Mouse (Mus musculus): Measurements from ENCODE around the gene Reps2. TPM values are rescaled to one million over a fixed set of nuclear protein-coding genes. Genes with fewer than 3 reads are reported as not detected.

The Reps2 gene
- polyA plus RNA-seq, 1 experiment from 2014 or later, result 0.66 TPM

DNA sequence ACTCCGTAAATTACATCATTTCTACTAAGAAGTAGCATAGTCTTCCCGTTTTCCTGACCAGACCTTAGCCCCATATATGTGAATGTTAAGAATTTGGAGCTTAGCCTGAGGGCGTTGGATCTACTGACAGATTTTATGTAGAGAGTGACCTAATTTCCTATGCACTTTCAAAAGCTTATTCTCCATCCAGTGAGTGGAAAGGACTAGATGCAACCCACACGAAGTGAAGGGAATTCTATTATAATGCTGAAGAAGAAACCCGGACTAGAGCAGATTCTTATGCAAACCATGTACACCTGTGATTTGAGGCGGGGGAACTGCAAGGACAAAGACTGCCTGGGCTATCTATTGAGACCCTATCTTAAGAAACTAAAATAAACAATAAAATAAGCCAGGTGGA lies 195.5 kb downstream of the Reps2 start:
- Histone ChIP-seq H3K9ac (ENCODE audit: low read length) (no peak overlapping the region), H3K27ac (ENCODE audit: low read depth) (no peak overlapping the region), H3K4me3 (ENCODE audit: low read depth, low read length) (no peak overlapping the region), H3K4me1 (replicated peaks; ENCODE audit: control insufficient read depth, insufficient read depth, low read length) (no peaks in the 10 kb centered on the region), H3K36me3 (ENCODE audit: control insufficient read depth, insufficient read depth, low read length) (no peaks in the 10 kb centered on the region), H3K4me2 (ENCODE audit: low read length) (no peak overlapping the region), H3K27me3 (replicated peaks; ENCODE audit: control insufficient read depth, insufficient read depth, low read length) (peaks cover 4% of the 10 kb centered on the region; the same call in 1 of the 2 replicates), H3K9me3 (ENCODE audit: control insufficient read depth, low read length) (no peaks in the 10 kb centered on the region)
- DNase-seq (ENCODE audit: low spot score) (no peak), ATAC-seq (replicated peaks; ENCODE audit: low FRiP score, low TSS enrichment, low read depth) (no peak)
- WGBS, result 70% methylated on average over 6 of the region's 6 CpGs

DNA sequence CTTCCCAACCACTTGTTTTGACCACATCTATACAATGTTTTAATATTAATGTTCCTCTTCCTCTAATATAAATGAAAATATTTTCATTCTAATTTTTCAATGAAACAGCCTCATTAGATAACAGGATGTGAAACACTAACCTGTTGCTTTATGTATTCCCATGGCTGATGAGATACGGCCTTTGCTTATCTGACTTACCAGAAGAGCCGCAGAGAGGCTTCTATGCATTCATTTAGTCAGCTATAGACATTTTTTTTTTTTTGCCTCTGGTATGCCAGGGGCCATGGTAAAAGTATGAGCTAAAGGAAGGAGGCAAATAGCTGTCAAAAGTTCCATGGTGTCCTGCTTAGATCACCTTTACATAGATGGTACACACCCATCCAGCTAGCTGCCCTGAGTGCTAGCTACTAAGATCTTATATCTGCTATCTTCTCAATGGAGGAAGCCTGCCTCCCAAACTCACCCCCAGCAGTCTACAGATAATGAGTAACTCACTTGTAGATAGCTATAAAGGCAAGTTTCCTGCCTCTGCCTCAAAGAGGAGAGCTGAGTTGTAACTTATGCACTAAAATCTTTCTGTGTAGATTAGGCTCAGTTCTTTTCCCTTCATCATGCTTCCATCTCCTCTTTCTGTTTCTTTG lies 196.7 kb downstream of the Reps2 start:
- WGBS, result 90% methylated on average over 2 of the region's 2 CpGs
- no peaks in the 10 kb centered on the region for H3K9me3 ChIP-seq (ENCODE audit: control insufficient read depth, low read length)
- no peak overlapping the region for H3K4me3 ChIP-seq (ENCODE audit: low read depth, low read length)
- no peaks in the 10 kb centered on the region for H3K36me3 ChIP-seq (ENCODE audit: control insufficient read depth, insufficient read depth, low read length)
- H3K9ac ChIP-seq (ENCODE audit: low read length), result no peak overlapping the region
- no peak for DNase-seq (ENCODE audit: low spot score)
- H3K4me2 ChIP-seq (ENCODE audit: low read length), result no peak overlapping the region
- no peak overlapping the region for H3K27ac ChIP-seq (ENCODE audit: low read depth)
- H3K4me1 ChIP-seq (replicated peaks; ENCODE audit: control insufficient read depth, insufficient read depth, low read length), result no peaks in the 10 kb centered on the region
- peaks cover 8% of the 10 kb centered on the region; the same call in 1 of the 2 replicates for H3K27me3 ChIP-seq (replicated peaks; ENCODE audit: control insufficient read depth, insufficient read depth, low read length)
- ATAC-seq (replicated peaks; ENCODE audit: low FRiP score, low TSS enrichment, low read depth), result no peak

- Histone ChIP-seq H3K4me2 (ENCODE audit: low read length) (no peak overlapping the region), H3K36me3 (ENCODE audit: control insufficient read depth, insufficient read depth, low read length) (no peaks in the 10 kb centered on the region), H3K4me3 (ENCODE audit: low read depth, low read length) (no peak overlapping the region), H3K27ac (ENCODE audit: low read depth) (no peak overlapping the region), H3K9ac (ENCODE audit: low read length) (no peak overlapping the region), H3K27me3 (replicated peaks; ENCODE audit: control insufficient read depth, insufficient read depth, low read length) (peaks cover 8% of the 10 kb centered on the region; the same call in 1 of the 2 replicates), H3K9me3 (ENCODE audit: control insufficient read depth, low read length) (no peaks in the 10 kb centered on the region), H3K4me1 (replicated peaks; ENCODE audit: control insufficient read depth, insufficient read depth, low read length) (no peaks in the 10 kb centered on the region)
- no peak for ATAC-seq (replicated peaks; ENCODE audit: low FRiP score, low TSS enrichment, low read depth)
- DNase-seq (ENCODE audit: low spot score), result no peak
- WGBS, result 67% methylated on average over 1 of the region's 1 CpGs
Observed at GRCm38 (mm10) chrX:162443387-162443786, 200.1 kb downstream of the Reps2 start.

DNA sequence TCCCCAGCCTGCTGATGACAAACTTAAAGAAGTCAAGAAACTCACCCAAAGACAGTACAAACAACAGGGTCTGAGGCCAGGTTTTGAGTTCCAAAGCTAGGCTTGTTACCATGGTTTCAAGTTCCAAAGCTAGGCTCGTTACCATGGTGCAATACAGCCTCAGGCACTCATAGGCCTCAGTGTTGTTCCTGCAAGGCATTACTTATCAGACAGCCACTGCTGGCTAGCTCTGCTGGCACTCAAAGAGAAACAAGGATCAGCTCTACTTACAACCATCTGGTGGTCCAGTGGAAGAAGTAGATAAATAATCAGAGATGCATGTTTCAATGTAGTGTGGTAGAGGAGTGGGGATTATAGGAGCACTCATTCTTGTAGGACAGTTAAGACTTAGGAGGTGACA lies 200.5 kb downstream of the Reps2 start:
- no peak overlapping the region for H3K27ac ChIP-seq (ENCODE audit: low read depth)
- no peak overlapping the region for H3K4me3 ChIP-seq (ENCODE audit: low read depth, low read length)
- peaks cover 8% of the 10 kb centered on the region; the same call in 1 of the 2 replicates for H3K27me3 ChIP-seq (replicated peaks; ENCODE audit: control insufficient read depth, insufficient read depth, low read length)
- H3K36me3 ChIP-seq (ENCODE audit: control insufficient read depth, insufficient read depth, low read length), result no peaks in the 10 kb centered on the region
- 42% methylated on average over 1 of the region's 1 CpGs for WGBS
- no peaks in the 10 kb centered on the region for H3K4me1 ChIP-seq (replicated peaks; ENCODE audit: control insufficient read depth, insufficient read depth, low read length)
- ATAC-seq (replicated peaks; ENCODE audit: low FRiP score, low TSS enrichment, low read depth) (no peak), DNase-seq (ENCODE audit: low spot score) (no peak)
- H3K9me3 ChIP-seq (ENCODE audit: control insufficient read depth, low read length), result no peaks in the 10 kb centered on the region
- H3K4me2 ChIP-seq (ENCODE audit: low read length), result no peak overlapping the region
- no peak overlapping the region for H3K9ac ChIP-seq (ENCODE audit: low read length)

DNA sequence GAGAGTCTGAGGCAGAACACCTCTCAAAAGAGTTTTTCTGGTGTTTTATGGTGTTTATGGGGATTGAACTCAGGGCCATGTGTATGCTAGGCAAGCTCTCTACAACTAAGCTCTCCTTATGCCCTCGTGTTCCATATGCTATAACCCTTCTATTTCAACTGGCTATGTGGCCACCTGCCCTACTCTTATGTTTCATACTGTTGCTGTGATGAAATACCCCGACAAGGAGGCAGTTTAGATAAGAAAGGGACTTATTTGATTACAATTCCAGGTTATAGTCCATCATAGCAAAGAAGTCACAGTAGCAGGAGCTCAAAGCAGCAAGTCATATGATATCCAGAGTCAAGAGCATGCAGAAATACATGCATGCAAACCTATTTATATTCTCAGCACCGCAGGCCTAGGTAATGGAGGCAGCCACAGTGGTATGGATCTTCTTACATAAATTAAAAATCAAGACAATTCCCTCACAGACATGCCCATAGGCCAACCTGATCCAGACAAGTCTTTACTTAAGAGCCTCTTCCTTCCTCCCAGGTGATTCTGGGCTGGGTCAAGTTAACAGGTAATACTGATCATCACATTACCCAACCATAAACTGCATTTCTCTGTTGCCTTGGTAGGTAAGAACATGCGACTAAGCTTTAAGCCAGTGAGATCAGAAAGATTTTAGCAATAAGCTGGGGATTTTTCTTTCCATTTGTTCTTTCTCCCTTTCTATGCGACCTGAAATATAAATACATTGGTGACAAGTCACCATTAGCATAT lies 210.5 kb downstream of the Reps2 start:
- H3K4me2 ChIP-seq (ENCODE audit: low read length), result no peak overlapping the region
- H3K27ac ChIP-seq (ENCODE audit: low read depth), result no peak overlapping the region
- no peak overlapping the region for H3K9ac ChIP-seq (ENCODE audit: low read length)
- H3K36me3 ChIP-seq (ENCODE audit: control insufficient read depth, insufficient read depth, low read length), result no peaks in the 10 kb centered on the region
- H3K4me1 ChIP-seq (replicated peaks; ENCODE audit: control insufficient read depth, insufficient read depth, low read length), result no peaks in the 10 kb centered on the region
- DNase-seq (ENCODE audit: low spot score), result no peak
- H3K9me3 ChIP-seq (ENCODE audit: control insufficient read depth, low read length), result no peaks in the 10 kb centered on the region
- peaks cover 6% of the 10 kb centered on the region; the same call in 1 of the 2 replicates for H3K27me3 ChIP-seq (replicated peaks; ENCODE audit: control insufficient read depth, insufficient read depth, low read length)
- ATAC-seq (replicated peaks; ENCODE audit: low FRiP score, low TSS enrichment, low read depth), result no peak
- H3K4me3 ChIP-seq (ENCODE audit: low read depth, low read length), result no peak overlapping the region
- WGBS, result 64% methylated on average over 5 of the region's 5 CpGs

GRCm38 (mm10) chrX:162427698-162428097 lies 215.8 kb downstream of the Reps2 start:
- ATAC-seq (replicated peaks; ENCODE audit: low FRiP score, low TSS enrichment, low read depth), result no peak
- Histone ChIP-seq H3K36me3 (ENCODE audit: control insufficient read depth, insufficient read depth, low read length) (no peaks in the 10 kb centered on the region), H3K27me3 (replicated peaks; ENCODE audit: control insufficient read depth, insufficient read depth, low read length) (peaks cover 6% of the 10 kb centered on the region; the same call in 1 of the 2 replicates), H3K9me3 (ENCODE audit: control insufficient read depth, low read length) (no peaks in the 10 kb centered on the region), H3K4me1 (replicated peaks; ENCODE audit: control insufficient read depth, insufficient read depth, low read length) (no peaks in the 10 kb centered on the region), H3K4me2 (ENCODE audit: low read length) (no peak overlapping the region), H3K9ac (ENCODE audit: low read length) (no peak overlapping the region), H3K4me3 (ENCODE audit: low read depth, low read length) (no peak overlapping the region), H3K27ac (ENCODE audit: low read depth) (no peak overlapping the region)
- WGBS, result 58% methylated on average over 2 of the region's 3 CpGs
- DNase-seq (ENCODE audit: low spot score), result no peak

DNA sequence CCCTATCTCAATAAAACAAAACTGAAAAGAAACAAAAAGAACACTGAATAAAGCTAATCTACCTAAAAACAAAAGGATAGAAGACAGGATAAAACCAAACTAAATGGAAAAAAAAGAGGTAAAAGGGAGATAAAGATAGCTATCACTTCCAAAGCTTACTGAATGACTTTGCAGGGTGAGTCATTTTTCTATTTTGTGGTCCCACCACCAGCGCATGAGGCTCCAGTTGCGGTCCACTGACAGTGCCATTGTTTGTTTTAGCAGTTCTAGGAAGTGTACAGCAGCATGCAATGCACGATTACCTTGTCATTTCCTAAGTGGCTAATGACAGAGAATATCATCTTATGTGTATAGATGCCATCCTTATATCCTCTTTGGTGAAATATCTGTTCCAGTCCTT lies 224.0 kb downstream of the Reps2 start:
- no peak overlapping the region for H3K9ac ChIP-seq (ENCODE audit: low read length)
- H3K4me1 ChIP-seq (replicated peaks; ENCODE audit: control insufficient read depth, insufficient read depth, low read length), result no peaks in the 10 kb centered on the region
- 80% methylated on average over 3 of the region's 3 CpGs for WGBS
- H3K4me2 ChIP-seq (ENCODE audit: low read length), result no peak overlapping the region
- H3K27me3 ChIP-seq (replicated peaks; ENCODE audit: control insufficient read depth, insufficient read depth, low read length), result no peaks in the 10 kb centered on the region
- no peak for ATAC-seq (replicated peaks; ENCODE audit: low FRiP score, low TSS enrichment, low read depth)
- no peak overlapping the region for H3K27ac ChIP-seq (ENCODE audit: low read depth)
- H3K9me3 ChIP-seq (ENCODE audit: control insufficient read depth, low read length), result no peaks in the 10 kb centered on the region
- H3K4me3 ChIP-seq (ENCODE audit: low read depth, low read length), result no peak overlapping the region
- H3K36me3 ChIP-seq (ENCODE audit: control insufficient read depth, insufficient read depth, low read length), result no peaks in the 10 kb centered on the region
- no peak for DNase-seq (ENCODE audit: low spot score)

- Histone ChIP-seq H3K4me1 (replicated peaks; ENCODE audit: control insufficient read depth, insufficient read depth, low read length) (no peaks in the 10 kb centered on the region), H3K9ac (ENCODE audit: low read length) (no peak overlapping the region), H3K27ac (ENCODE audit: low read depth) (no peak overlapping the region), H3K27me3 (replicated peaks; ENCODE audit: control insufficient read depth, insufficient read depth, low read length) (no peaks in the 10 kb centered on the region; the same call in 1 of the 2 replicates), H3K4me3 (ENCODE audit: low read depth, low read length) (no peak overlapping the region), H3K9me3 (ENCODE audit: control insufficient read depth, low read length) (no peaks in the 10 kb centered on the region), H3K4me2 (ENCODE audit: low read length) (no peak overlapping the region), H3K36me3 (ENCODE audit: control insufficient read depth, insufficient read depth, low read length) (no peaks in the 10 kb centered on the region)
- 82% methylated on average over 2 of the region's 2 CpGs for WGBS
- DNase-seq (ENCODE audit: low spot score), result no peak
- ATAC-seq (replicated peaks; ENCODE audit: low FRiP score, low TSS enrichment, low read depth), result no peak
Observed at GRCm38 (mm10) chrX:162413124-162413523, 230.3 kb downstream of the Reps2 start.
